In the genomic region with DNA sequence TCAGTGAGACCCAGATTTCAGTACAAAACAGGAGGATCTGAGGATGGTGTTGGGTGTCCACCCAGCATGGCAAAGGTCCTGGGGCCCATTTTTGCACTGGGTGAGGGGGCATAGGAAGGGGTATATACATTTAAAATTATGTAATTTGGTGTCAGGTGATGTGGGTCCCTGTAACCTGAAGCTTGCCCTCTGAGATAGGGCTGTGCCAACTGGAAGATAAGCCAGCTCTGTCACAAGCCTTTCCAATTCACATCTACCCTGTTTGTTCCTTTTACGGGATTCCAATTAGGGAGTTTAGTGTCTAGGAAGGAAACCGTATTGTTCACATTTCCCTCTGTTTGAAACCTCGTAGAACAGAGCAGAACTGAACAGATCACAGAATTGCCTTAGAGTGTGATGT, we compare ENCODE assay signal across 24 mouse cellular contexts. TPM values are rescaled to one million over a fixed set of nuclear protein-coding genes. Genes with fewer than 3 reads are reported as not detected.
A peak's percentile ranks its signal among the peaks of the same experiment; 100 is the strongest.
DNase-seq lines count a peak whose midpoint lies in the region; ATAC-seq and TF ChIP-seq lines count a peak whose summit lies in the region.
"Had no signal": no experiment of that assay in that cellular context is flagged by ENCODE, and none has a peak within 500 bp of the region (broad histone marks: within the 10 kb centered on the region; RNA-seq: fewer than 3 reads in every experiment).

No protein-coding gene starts in this region.

- no peaks in the 10 kb centered on the region for H3K27me3 ChIP-seq in liver, adult 2 months (ENCODE audit: control insufficient read depth, insufficient read depth, low read length)
- no peaks in the 10 kb centered on the region for H3K27me3 ChIP-seq in liver, embryonic 11.5 days (replicated peaks; ENCODE audit: control insufficient read depth, insufficient read depth, low read length)
- H3K27me3 ChIP-seq in ES-Bruce4 (ENCODE audit: control insufficient read depth, insufficient read depth, low read length, poor library complexity, severe bottlenecking), result no peaks in the 10 kb centered on the region
- H3K27me3 ChIP-seq in hindbrain, embryonic 10.5 days (ENCODE audit: insufficient read depth, poor library complexity, severe bottlenecking), result no peaks in the 10 kb centered on the region
- H3K27me3 ChIP-seq: CH12.LX; forebrain, embryonic 13.5 days; kidney, embryonic 15.5 days; limb, embryonic 15.5 days had no signal

- peak; percentile 34 to 50 for DNase-seq in heart, adult 9 months (ENCODE audit: low spot score in 2 of 2)
- DNase-seq in heart, postnatal 4 days, result no peak
- DNase-seq in liver, adult 2 months (ENCODE audit: extremely low read depth, low read depth, low spot score), result peak; percentile 54
- no peak for DNase-seq in liver, embryonic 11.5 days (ENCODE audit: low spot score)
- DNase-seq in adipocyte (ENCODE audit: low spot score), result peak; percentile 14
- DNase-seq in hindbrain, embryonic 10.5 days (ENCODE audit: low spot score), result no peak
- DNase-seq: adrenal gland, postnatal 14 days; B cell, adult 2 months; cerebellum, adult 8-10 months; cerebellum, postnatal 36 days; kidney, postnatal 4 days; left cerebral cortex, postnatal 4 days; lung, embryonic 14.5 days had no signal

- TF ChIP-seq EP300 in ES-Bruce4 (IDR thresholded peaks at IDR 0.05; ENCODE audit: insufficient read depth, low read depth, low read length), result no peak

- no peaks in the 10 kb centered on the region for H3K9me3 ChIP-seq in liver, embryonic 11.5 days (ENCODE audit: control insufficient read depth, low read length)
- no peaks in the 10 kb centered on the region for H3K9me3 ChIP-seq in ES-Bruce4 (replicated peaks; ENCODE audit: control insufficient read depth, insufficient read depth, low read length, poor library complexity, severe bottlenecking)
- no peaks in the 10 kb centered on the region for H3K9me3 ChIP-seq in hindbrain, embryonic 10.5 days
- H3K9me3 ChIP-seq: forebrain, embryonic 13.5 days; kidney, embryonic 15.5 days; limb, embryonic 15.5 days; midbrain, embryonic 10.5 days had no signal

- no peak overlapping the region for H3K9ac ChIP-seq in liver, adult 2 months (ENCODE audit: low read depth, low read length)
- H3K9ac ChIP-seq in liver, embryonic 11.5 days (ENCODE audit: low read depth, low read length), result no peak overlapping the region
- no peak overlapping the region for H3K9ac ChIP-seq in ES-Bruce4 (ENCODE audit: low read depth, poor library complexity, severe bottlenecking)
- H3K9ac ChIP-seq: forebrain, embryonic 13.5 days; kidney, embryonic 15.5 days; limb, embryonic 15.5 days; lung, embryonic 14.5 days had no signal

- peaks cover 8% of the 10 kb centered on the region; the same call in 1 of the 2 replicates for H3K36me3 ChIP-seq in liver, adult 2 months (ENCODE audit: control insufficient read depth, insufficient read depth, low read length)
- no peaks in the 10 kb centered on the region for H3K36me3 ChIP-seq in liver, embryonic 11.5 days (ENCODE audit: control insufficient read depth, insufficient read depth, low read length)
- 0 out of 2 replicates have a peak, but pooled peaks cover 2% of the 10 kb centered on the region for H3K36me3 ChIP-seq in ES-Bruce4 (ENCODE audit: control insufficient read depth, insufficient read depth, low read length, poor library complexity, severe bottlenecking)
- H3K36me3 ChIP-seq in hindbrain, embryonic 10.5 days, result peaks cover 8% of the 10 kb centered on the region; the same call in 1 of the 2 replicates

- no peaks in the 10 kb centered on the region for H3K79me2 ChIP-seq in liver, adult 2 months (ENCODE audit: control insufficient read depth, insufficient read depth, low read length)

- peak overlapping the region; percentile 53 for H3K27ac ChIP-seq in liver, adult 2 months (replicated peaks; ENCODE audit: insufficient read depth, low read depth, low read length)
- H3K27ac ChIP-seq in liver, embryonic 11.5 days (ENCODE audit: low read depth, low read length), result no peak overlapping the region
- 0 out of 2 replicates have a peak overlapping the region, but pooled peaks have one; percentile 27 for H3K27ac ChIP-seq in ES-Bruce4 (ENCODE audit: insufficient read depth, low read length)
- H3K27ac ChIP-seq in hindbrain, embryonic 10.5 days, result no peak overlapping the region
- H3K27ac ChIP-seq: forebrain, embryonic 13.5 days; left cerebral cortex, adult 2 months; limb, embryonic 15.5 days; midbrain, embryonic 10.5 days; stomach, postnatal 0 days had no signal

- 49% methylated on average over 3 of the region's 3 CpGs for WGBS in liver, adult 2 months
- WGBS in liver, embryonic 11.5 days, result 81% methylated on average over 3 of the region's 3 CpGs
- WGBS in hindbrain, embryonic 10.5 days, result 92% methylated on average over 3 of the region's 3 CpGs

- H3K4me1 ChIP-seq in liver, adult 2 months (ENCODE audit: control insufficient read depth, insufficient read depth, low read length), result peaks cover 9% of the 10 kb centered on the region
- peaks cover 15% of the 10 kb centered on the region for H3K4me1 ChIP-seq in liver, embryonic 11.5 days (replicated peaks; ENCODE audit: control insufficient read depth, insufficient read depth, low read length)
- H3K4me1 ChIP-seq in ES-Bruce4 (ENCODE audit: control insufficient read depth, insufficient read depth, low read length), result peaks cover 10% of the 10 kb centered on the region
- peaks cover 11% of the 10 kb centered on the region for H3K4me1 ChIP-seq in hindbrain, embryonic 10.5 days (replicated peaks)
- H3K4me1 ChIP-seq: forebrain, embryonic 13.5 days; midbrain, embryonic 10.5 days had no signal

- no peak for ATAC-seq in liver, embryonic 11.5 days (replicated peaks; ENCODE audit: low FRiP score)
- no peak for ATAC-seq in granulocyte monocyte progenitor cell, adult 5-6 weeks (replicated peaks; ENCODE audit: poor library complexity, severe bottlenecking)
- ATAC-seq: activated CD4-positive, CD25-positive, alpha-beta regulatory T cell, adult 4 months; forebrain, embryonic 13.5 days; intestine, postnatal 0 days had no signal

- no peak for TF ChIP-seq CTCF in liver, adult 2 months (IDR thresholded peaks at IDR 0.05; ENCODE audit: low read depth, low read length)
- TF ChIP-seq CTCF in ES-Bruce4 (IDR thresholded peaks at IDR 0.05; ENCODE audit: low read depth, low read length), result no peak

- TF ChIP-seq POLR2A in liver, adult 2 months (IDR thresholded peaks at IDR 0.05; ENCODE audit: extremely low read depth, insufficient read depth, low read length), result no peak
- TF ChIP-seq POLR2A in ES-Bruce4 (IDR thresholded peaks at IDR 0.05; ENCODE audit: insufficient read depth, low read length), result no peak

- H3K4me3 ChIP-seq in liver, adult 2 months (ENCODE audit: insufficient read depth, low read depth, low read length), result no peak overlapping the region
- H3K4me3 ChIP-seq in liver, embryonic 11.5 days (ENCODE audit: low read depth, low read length), result no peak overlapping the region
- no peak overlapping the region for H3K4me3 ChIP-seq in ES-Bruce4 (ENCODE audit: low read depth, low read length)
- H3K4me3 ChIP-seq in hindbrain, embryonic 10.5 days, result no peak overlapping the region
- H3K4me3 ChIP-seq: forebrain, embryonic 13.5 days; kidney, embryonic 15.5 days; left cerebral cortex, adult 2 months; limb, embryonic 15.5 days; midbrain, embryonic 10.5 days had no signal

- no peak overlapping the region for H3K4me2 ChIP-seq in liver, embryonic 11.5 days
- H3K4me2 ChIP-seq: forebrain, embryonic 13.5 days; kidney, embryonic 15.5 days; limb, embryonic 15.5 days; lung, embryonic 14.5 days had no signal

RNA-seq across cellular contexts. Expression of gene B130006D01Rik, which starts 49.9 kb away (rescaled TPM):
- total RNA-seq in heart, postnatal 4 days (2021), result 1 to 10 TPM in 1 of 2 experiments, under 1 TPM in 1; 0.57 to 1.1 TPM
- total RNA-seq in liver, adult 2 months (2014; rRNA removed), result 1.0 and 1.9 TPM in 2 replicates
- polyA plus RNA-seq in liver, adult 2 months (2012; rRNA removed), result 0.02 and 0.10 TPM in 2 replicates
- 1.5 and 1.6 TPM in 2 replicates for polyA plus RNA-seq in liver, embryonic 11.5 days (2014; fragmentation: Nextera tagmentation; extraction: Ambion mirVana)
- 2.3 and 3.9 TPM in 2 replicates for polyA plus RNA-seq in ES-Bruce4 (2011; ENCODE audit: insufficient read depth, insufficient read length, low read depth, missing spikeins)
- polyA plus RNA-seq in hindbrain, embryonic 10.5 days (2016; fragmentation: Nextera tagmentation; extraction: Ambion mirVana), result 1.1 and 1.4 TPM in 2 replicates
- total RNA-seq in granulocyte monocyte progenitor cell, adult 5-6 weeks (2014; fragmentation: Nextera tagmentation), result 4.4 and 5.7 TPM in 2 replicates
- total RNA-seq in granulocyte monocyte progenitor cell, adult 5-6 weeks (2017), result 1.0 and 1.2 TPM in 2 replicates

RNA-seq across cellular contexts. Expression of gene Phospho1, which starts 51.0 kb away (rescaled TPM):
- 10 to 100 TPM; 71.7 to 82.2 TPM for total RNA-seq in heart, postnatal 4 days (2021)
- total RNA-seq in liver, adult 2 months (2014; rRNA removed), result 1.6 TPM in 2 replicates
- polyA plus RNA-seq in liver, adult 2 months (2012; rRNA removed), result 31.8 and 32.8 TPM in 2 replicates
- polyA plus RNA-seq in liver, embryonic 11.5 days (2014; fragmentation: Nextera tagmentation; extraction: Ambion mirVana), result 0.48 and 0.74 TPM in 2 replicates
- 5.8 and 6.5 TPM in 2 replicates for polyA plus RNA-seq in ES-Bruce4 (2011; ENCODE audit: insufficient read depth, insufficient read length, low read depth, missing spikeins)
- 0.42 and 0.86 TPM in 2 replicates for polyA plus RNA-seq in hindbrain, embryonic 10.5 days (2016; fragmentation: Nextera tagmentation; extraction: Ambion mirVana)
- total RNA-seq in granulocyte monocyte progenitor cell, adult 5-6 weeks (2014; fragmentation: Nextera tagmentation), result 1.5 TPM in 1 of 2 replicates, not detected in the other
- 0.41 TPM in 1 of 2 replicates, not detected in the other for total RNA-seq in granulocyte monocyte progenitor cell, adult 5-6 weeks (2017)
- polyA plus RNA-seq: activated CD4-positive, CD25-positive, alpha-beta regulatory T cell, adult 4 months; forebrain, embryonic 13.5 days; kidney, embryonic 15.5 days; lung, embryonic 14.5 days had no signal

Comparison
In these comparisons a context has a peak if more than half of its experiments do, and no peak if none do; other contexts are left out.
1. DNase-seq: peak in heart, adult 9 months (2 of 2), liver, adult 2 months (single experiment) and adipocyte (single experiment); none in heart, postnatal 4 days (single experiment), liver, embryonic 11.5 days (single experiment) and hindbrain, embryonic 10.5 days (single experiment).
2. H3K27ac ChIP-seq: peak in liver, adult 2 months (single experiment) and ES-Bruce4 (single experiment); none in liver, embryonic 11.5 days (single experiment) and hindbrain, embryonic 10.5 days (single experiment).